Mouse (Mus musculus): ENCODE results near the gene Svop. TPM values are rescaled to one million over a fixed set of nuclear protein-coding genes. Genes with fewer than 3 reads are reported as not detected.

The Svop gene
- polyA plus RNA-seq, 1 experiment from 2014 or later: not detected

- 46% methylated on average over 7 of the region's 8 CpGs for WGBS (ENCODE audit: insufficient replicate concordance)
- Histone ChIP-seq H3K27ac (no peak overlapping the region), H3K9me3 (replicated peaks) (no peaks in the 10 kb centered on the region), H3K4me3 (no peak overlapping the region), H3K27me3 (replicated peaks) (peaks cover 28% of the 10 kb centered on the region), H3K4me2 (no peak overlapping the region), H3K36me3 (no peaks in the 10 kb centered on the region), H3K9ac (no peak overlapping the region), H3K4me1 (peaks cover 18% of the 10 kb centered on the region)
- ATAC-seq: no peak
These were observed 50.9 kb downstream of the Svop start for GRCm38 (mm10) chr5:114040508-114040907.

GRCm38 (mm10) chr5:114035111-114035510 lies 56.3 kb downstream of the Svop start:
- Histone ChIP-seq H3K4me3 (no peak overlapping the region), H3K4me2 (no peak overlapping the region), H3K9ac (no peak overlapping the region), H3K36me3 (no peaks in the 10 kb centered on the region), H3K9me3 (replicated peaks) (no peaks in the 10 kb centered on the region), H3K27me3 (replicated peaks) (peaks cover 20% of the 10 kb centered on the region), H3K4me1 (no peaks in the 10 kb centered on the region), H3K27ac (no peak overlapping the region)
- ATAC-seq: no peak
- WGBS (ENCODE audit: insufficient replicate concordance): 60% methylated on average over 10 of the region's 10 CpGs

- no peak for ATAC-seq
- WGBS (ENCODE audit: insufficient replicate concordance): 62% methylated on average over 7 of the region's 7 CpGs
These were observed 57.0 kb downstream of the Svop start for GRCm38 (mm10) chr5:114034393-114034792.

GRCm38 (mm10) chr5:114032161-114032763 lies 59.1 kb downstream of the Svop start:
- 46% methylated on average over 3 of the region's 3 CpGs for WGBS (ENCODE audit: insufficient replicate concordance)
- Histone ChIP-seq H3K9ac (no peak overlapping the region), H3K36me3 (no peaks in the 10 kb centered on the region), H3K27ac (no peak overlapping the region), H3K4me2 (no peak overlapping the region), H3K9me3 (replicated peaks) (no peaks in the 10 kb centered on the region), H3K4me1 (no peaks in the 10 kb centered on the region), H3K4me3 (no peak overlapping the region), H3K27me3 (replicated peaks) (peaks cover 28% of the 10 kb centered on the region)
- ATAC-seq: no peak

More at GRCm38 (mm10) chr5:114034393-114034792, 57.0 kb downstream of the Svop start:
- Histone ChIP-seq H3K4me3 (no peak overlapping the region), H3K4me1 (no peaks in the 10 kb centered on the region), H3K36me3 (no peaks in the 10 kb centered on the region), H3K9me3 (replicated peaks) (no peaks in the 10 kb centered on the region), H3K9ac (no peak overlapping the region), H3K27me3 (replicated peaks) (peaks cover 20% of the 10 kb centered on the region), H3K4me2 (no peak overlapping the region), H3K27ac (no peak overlapping the region)

GRCm38 (mm10) chr5:114030652-114031051 lies 60.7 kb downstream of the Svop start:
- H3K9me3 ChIP-seq (replicated peaks): no peaks in the 10 kb centered on the region
- no peak overlapping the region for H3K4me3 ChIP-seq
- H3K9ac ChIP-seq: no peak overlapping the region
- no peak overlapping the region for H3K27ac ChIP-seq
- peaks cover 32% of the 10 kb centered on the region for H3K27me3 ChIP-seq (replicated peaks)
- no peaks in the 10 kb centered on the region for H3K36me3 ChIP-seq
- H3K4me2 ChIP-seq: no peak overlapping the region
- no peaks in the 10 kb centered on the region for H3K4me1 ChIP-seq
- 74% methylated on average over 12 of the region's 12 CpGs for WGBS (ENCODE audit: insufficient replicate concordance)
- no peak for ATAC-seq

- Histone ChIP-seq H3K27me3 (replicated peaks) (peaks cover 45% of the 10 kb centered on the region), H3K36me3 (no peaks in the 10 kb centered on the region), H3K4me1 (peaks cover 6% of the 10 kb centered on the region; the same call in 1 of the 2 replicates), H3K9ac (no peak overlapping the region), H3K27ac (no peak overlapping the region), H3K4me2 (no peak overlapping the region), H3K4me3 (no peak overlapping the region), H3K9me3 (replicated peaks) (no peaks in the 10 kb centered on the region)
- ATAC-seq: no peak
- 69% methylated on average over 12 of the region's 12 CpGs for WGBS (ENCODE audit: insufficient replicate concordance)
These were observed 63.3 kb downstream of the Svop start for GRCm38 (mm10) chr5:114028111-114028510.

- no peaks in the 10 kb centered on the region for H3K9me3 ChIP-seq (replicated peaks)
- no peak for ATAC-seq
- no peak overlapping the region for H3K4me3 ChIP-seq
- H3K9ac ChIP-seq: no peak overlapping the region
- H3K27ac ChIP-seq: no peak overlapping the region
- H3K4me2 ChIP-seq: no peak overlapping the region
- 72% methylated on average over 12 of the region's 12 CpGs for WGBS (ENCODE audit: insufficient replicate concordance)
- H3K36me3 ChIP-seq: no peaks in the 10 kb centered on the region
- peaks cover 45% of the 10 kb centered on the region for H3K27me3 ChIP-seq (replicated peaks)
- H3K4me1 ChIP-seq: peaks cover 6% of the 10 kb centered on the region; the same call in 1 of the 2 replicates
These were observed 64.0 kb downstream of the Svop start for GRCm38 (mm10) chr5:114027217-114027944.

GRCm38 (mm10) chr5:114024885-114025284 lies 66.5 kb downstream of the Svop start:
- H3K4me1 ChIP-seq: peaks cover 6% of the 10 kb centered on the region; the same call in 1 of the 2 replicates
- H3K27me3 ChIP-seq (replicated peaks): peaks cover 48% of the 10 kb centered on the region
- no peak for ATAC-seq
- no peak overlapping the region for H3K4me3 ChIP-seq
- H3K4me2 ChIP-seq: no peak overlapping the region
- no peaks in the 10 kb centered on the region for H3K36me3 ChIP-seq
- 15% methylated on average over 8 of the region's 10 CpGs for WGBS (ENCODE audit: insufficient replicate concordance)
- H3K9me3 ChIP-seq (replicated peaks): no peaks in the 10 kb centered on the region
- H3K9ac ChIP-seq: no peak overlapping the region
- no peak overlapping the region for H3K27ac ChIP-seq

- H3K27ac ChIP-seq: no peak overlapping the region
- no peak overlapping the region for H3K4me3 ChIP-seq
- H3K36me3 ChIP-seq: no peaks in the 10 kb centered on the region
- WGBS (ENCODE audit: insufficient replicate concordance): 48% methylated on average over 6 of the region's 6 CpGs
- H3K4me1 ChIP-seq: peaks cover 6% of the 10 kb centered on the region; the same call in 1 of the 2 replicates
- no peak for ATAC-seq
- no peak overlapping the region for H3K4me2 ChIP-seq
- peaks cover 48% of the 10 kb centered on the region for H3K27me3 ChIP-seq (replicated peaks)
- no peak overlapping the region for H3K9ac ChIP-seq
- H3K9me3 ChIP-seq (replicated peaks): no peaks in the 10 kb centered on the region
These were observed 67.0 kb downstream of the Svop start for GRCm38 (mm10) chr5:114024390-114024789.

GRCm38 (mm10) chr5:114015121-114015520 lies 76.2 kb downstream of the Svop start:
- Histone ChIP-seq H3K9me3 (replicated peaks) (no peaks in the 10 kb centered on the region), H3K4me1 (no peaks in the 10 kb centered on the region), H3K9ac (no peak overlapping the region), H3K36me3 (no peaks in the 10 kb centered on the region), H3K27ac (no peak overlapping the region), H3K4me2 (no peak overlapping the region), H3K4me3 (no peak overlapping the region), H3K27me3 (replicated peaks) (no peaks in the 10 kb centered on the region; the same call in 1 of the 2 replicates)
- 55% methylated on average over 7 of the region's 7 CpGs for WGBS (ENCODE audit: insufficient replicate concordance)
- ATAC-seq: no peak

GRCm38 (mm10) chr5:114009049-114009448 lies 82.3 kb downstream of the Svop start:
- no peak overlapping the region for H3K27ac ChIP-seq
- H3K9me3 ChIP-seq (replicated peaks): no peaks in the 10 kb centered on the region
- peaks cover 19% of the 10 kb centered on the region for H3K4me1 ChIP-seq
- H3K4me2 ChIP-seq: no peak overlapping the region
- WGBS (ENCODE audit: insufficient replicate concordance): 42% methylated on average over 4 of the region's 4 CpGs
- H3K27me3 ChIP-seq (replicated peaks): peaks cover 5% of the 10 kb centered on the region; the same call in 1 of the 2 replicates
- no peak overlapping the region for H3K4me3 ChIP-seq
- no peak overlapping the region for H3K9ac ChIP-seq
- no peaks in the 10 kb centered on the region for H3K36me3 ChIP-seq
- ATAC-seq: no peak

GRCm38 (mm10) chr5:114007753-114008453 lies 83.5 kb downstream of the Svop start:
- no peak for ATAC-seq
- Histone ChIP-seq H3K27ac (no peak overlapping the region), H3K4me2 (no peak overlapping the region), H3K9ac (no peak overlapping the region), H3K9me3 (replicated peaks) (no peaks in the 10 kb centered on the region), H3K4me3 (no peak overlapping the region), H3K27me3 (replicated peaks) (peaks cover 10% of the 10 kb centered on the region; the same call in 1 of the 2 replicates), H3K4me1 (peaks cover 29% of the 10 kb centered on the region), H3K36me3 (no peaks in the 10 kb centered on the region)
- 80% methylated on average over 12 of the region's 12 CpGs for WGBS (ENCODE audit: insufficient replicate concordance)

All from liver, embryonic 12.5 days (tissue).